Mouse (Mus musculus) left cerebral cortex, adult 8-10 months (tissue): Measurements from ENCODE around the gene Baz1b. TPM values are rescaled to one million over a fixed set of nuclear protein-coding genes. Genes with fewer than 3 reads are reported as not detected.
A peak's percentile ranks its signal among the peaks of the same experiment; 100 is the strongest.
"Not testable (repeated sequence)": the region's sequence is repeated elsewhere in the genome, so short reads cannot be mapped to it uniquely, and the experiment has no call there.

Source experiments
- DNase-seq, 2 experiments: peaks; one replicate each; pipeline ENCODE4 v3.0.0; 2022; ENCODE audit warnings: low spot score in 2 of 2
- total RNA-seq, 4 experiments: library from RNA; stranded (reverse); gene quantifications; 2 replicates each; pipeline ENCODE4 v1.2.4; 2022

Baz1b gene
- total RNA-seq, 4 experiments from 2014 or later: 69.3 to 77.7 (median 73.6) TPM

DNA sequence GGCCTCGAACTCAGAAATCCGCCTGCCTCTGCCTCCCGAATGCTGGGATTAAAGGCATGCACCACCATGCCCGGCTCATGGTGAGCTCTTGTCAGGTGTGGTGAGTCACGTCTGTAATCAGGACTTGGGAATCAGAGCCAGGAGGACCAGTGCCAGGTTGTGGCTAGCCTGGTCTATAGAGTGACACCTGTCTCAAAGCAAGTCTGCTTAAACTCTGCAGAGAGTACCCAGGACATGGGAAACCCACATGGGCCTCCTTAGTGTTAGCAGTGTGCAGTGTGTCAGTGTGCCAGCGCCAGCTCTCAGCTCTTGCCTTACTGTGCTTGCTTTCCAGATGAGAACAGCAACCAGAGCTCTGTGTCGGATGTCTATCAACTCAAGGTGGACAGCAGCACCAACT, 7.4 kb upstream of the Baz1b start:
- DNase-seq: no peak

DNA sequence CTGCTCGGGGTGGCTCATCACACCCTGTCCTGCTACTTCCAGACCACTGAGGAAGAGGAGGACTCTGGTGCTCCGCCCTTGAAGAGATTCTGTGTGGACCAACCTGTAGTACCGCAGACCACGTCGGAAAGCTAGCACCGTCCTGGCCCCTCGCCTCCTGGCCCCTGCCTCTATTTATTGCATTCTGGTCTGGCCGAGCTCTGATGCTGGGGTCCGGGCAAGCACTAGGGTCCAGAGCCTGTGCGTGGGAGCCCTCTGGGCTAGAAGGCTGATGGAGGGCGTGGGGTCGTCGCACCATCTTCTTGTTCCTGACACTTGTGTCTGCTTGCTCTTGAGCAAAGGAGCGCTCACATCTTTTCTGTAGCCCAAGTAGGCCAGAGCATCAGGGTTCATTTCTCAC, 6.3 kb upstream of the Baz1b start:
- no peak for DNase-seq

DNA sequence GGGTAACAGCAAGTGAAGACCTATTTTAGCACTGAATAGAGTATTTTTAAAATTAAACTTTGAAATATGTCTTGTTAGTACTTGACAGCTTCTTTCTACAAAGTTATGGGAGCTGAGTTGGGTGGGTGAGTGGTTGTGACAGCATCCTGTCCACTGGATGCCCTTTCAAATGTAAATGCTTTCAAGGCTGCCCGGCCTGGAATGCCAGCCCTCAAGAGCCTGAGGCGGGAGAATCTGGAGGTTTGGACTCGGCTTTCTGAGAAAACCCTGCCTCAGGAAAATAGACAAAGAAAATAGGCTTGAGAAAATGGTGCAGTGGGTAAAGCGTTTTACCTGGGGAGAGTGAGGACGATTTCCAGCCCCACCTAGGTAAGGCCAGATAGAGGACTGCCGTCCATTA, 5.3 kb upstream of the Baz1b start:
- no peak for DNase-seq

DNA sequence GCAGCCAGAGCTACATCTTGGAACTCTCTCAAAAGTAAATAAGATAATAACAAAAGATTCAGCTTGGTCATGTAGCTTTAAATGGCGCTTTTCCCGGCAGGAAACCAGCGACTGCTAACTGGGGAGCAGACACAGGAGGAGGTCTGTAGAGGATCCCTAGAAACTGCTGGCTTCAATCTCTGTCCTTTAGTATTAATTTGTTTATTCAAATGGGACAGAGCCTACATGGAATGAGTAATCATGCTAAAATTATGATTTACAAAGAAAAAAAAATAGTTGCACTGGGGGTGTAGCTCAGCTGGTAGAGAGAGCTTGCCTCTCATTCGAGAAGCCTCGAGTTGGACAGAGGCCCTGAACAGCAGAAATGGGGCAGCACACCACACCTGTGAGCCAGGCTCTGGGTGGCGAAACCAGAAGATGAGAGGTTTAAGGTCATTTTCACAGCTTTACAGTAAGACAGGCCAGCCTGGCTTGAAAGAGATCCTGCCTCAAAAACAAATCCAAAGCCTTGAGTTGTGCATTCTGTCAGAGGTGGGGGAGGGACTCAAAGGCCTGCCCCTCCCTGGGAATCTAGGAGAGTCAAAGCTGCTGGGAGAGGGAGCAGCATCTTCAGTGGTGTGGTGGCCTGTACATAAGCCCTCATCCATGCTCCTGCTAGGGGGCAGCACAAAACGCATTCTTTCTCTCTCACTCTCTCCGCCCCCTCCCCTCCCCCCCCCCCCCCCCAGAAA, 3.8 kb upstream of the Baz1b start:
- DNase-seq: peak in 1 of 2 experiments; percentile 65

DNA sequence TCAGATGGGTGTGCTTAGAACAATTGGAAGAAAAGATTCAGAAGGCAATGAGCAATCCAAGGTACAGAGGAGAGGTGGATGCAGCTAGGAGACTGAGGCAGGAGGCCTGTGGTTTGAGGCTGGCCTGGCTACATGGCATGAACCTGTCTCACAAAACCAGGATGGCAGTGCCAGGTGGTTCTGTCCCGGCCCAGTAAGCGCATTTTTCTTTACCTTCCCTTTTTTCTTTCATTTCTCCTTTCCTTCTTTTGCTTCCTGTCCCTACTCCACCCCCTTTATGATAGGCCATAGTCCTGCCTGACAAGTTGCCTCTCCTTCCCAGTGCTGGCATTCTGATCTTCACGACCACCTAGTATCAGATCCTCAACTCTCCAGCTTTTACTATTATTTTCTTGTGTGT, 2.0 kb upstream of the Baz1b start:
- no peak for DNase-seq

DNA sequence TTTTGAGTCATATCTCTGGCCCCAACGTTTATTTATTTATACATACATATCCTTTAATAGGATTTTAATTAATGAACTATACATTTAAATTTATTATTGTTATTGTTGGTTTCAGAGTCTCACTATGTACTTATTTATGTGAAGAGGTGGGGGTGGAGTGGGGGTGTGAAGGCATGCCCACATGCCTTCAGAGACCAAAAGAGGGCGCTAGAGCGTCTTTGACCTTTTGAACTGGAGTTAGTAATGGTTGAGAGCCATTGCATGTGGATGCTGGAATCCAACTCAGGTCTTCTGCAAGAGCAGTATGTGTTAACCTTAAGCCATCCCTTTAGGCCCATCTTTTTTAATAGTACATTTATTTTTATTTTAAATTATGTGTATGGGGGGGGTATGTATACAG, 1.5 kb upstream of the Baz1b start:
- no peak for DNase-seq

DNA sequence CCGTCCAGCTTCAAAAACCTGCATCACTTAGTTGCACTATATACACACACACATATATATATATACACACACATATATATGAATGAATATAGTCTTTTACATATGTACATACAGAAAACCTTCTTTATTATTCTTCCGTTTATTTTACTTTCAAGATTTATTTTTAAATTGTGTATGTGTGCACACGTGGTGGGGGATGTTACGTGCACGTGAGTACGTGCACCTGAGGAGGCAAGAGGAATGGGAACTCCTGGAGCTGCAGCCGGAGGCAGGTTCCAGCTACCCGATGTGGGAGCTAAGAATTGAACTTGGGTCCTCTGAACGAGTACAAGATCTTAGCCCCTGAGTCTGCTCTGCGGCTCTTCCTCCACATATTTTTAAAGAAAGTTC, 838 bp upstream of the Baz1b start:
- no peak for DNase-seq

DNA sequence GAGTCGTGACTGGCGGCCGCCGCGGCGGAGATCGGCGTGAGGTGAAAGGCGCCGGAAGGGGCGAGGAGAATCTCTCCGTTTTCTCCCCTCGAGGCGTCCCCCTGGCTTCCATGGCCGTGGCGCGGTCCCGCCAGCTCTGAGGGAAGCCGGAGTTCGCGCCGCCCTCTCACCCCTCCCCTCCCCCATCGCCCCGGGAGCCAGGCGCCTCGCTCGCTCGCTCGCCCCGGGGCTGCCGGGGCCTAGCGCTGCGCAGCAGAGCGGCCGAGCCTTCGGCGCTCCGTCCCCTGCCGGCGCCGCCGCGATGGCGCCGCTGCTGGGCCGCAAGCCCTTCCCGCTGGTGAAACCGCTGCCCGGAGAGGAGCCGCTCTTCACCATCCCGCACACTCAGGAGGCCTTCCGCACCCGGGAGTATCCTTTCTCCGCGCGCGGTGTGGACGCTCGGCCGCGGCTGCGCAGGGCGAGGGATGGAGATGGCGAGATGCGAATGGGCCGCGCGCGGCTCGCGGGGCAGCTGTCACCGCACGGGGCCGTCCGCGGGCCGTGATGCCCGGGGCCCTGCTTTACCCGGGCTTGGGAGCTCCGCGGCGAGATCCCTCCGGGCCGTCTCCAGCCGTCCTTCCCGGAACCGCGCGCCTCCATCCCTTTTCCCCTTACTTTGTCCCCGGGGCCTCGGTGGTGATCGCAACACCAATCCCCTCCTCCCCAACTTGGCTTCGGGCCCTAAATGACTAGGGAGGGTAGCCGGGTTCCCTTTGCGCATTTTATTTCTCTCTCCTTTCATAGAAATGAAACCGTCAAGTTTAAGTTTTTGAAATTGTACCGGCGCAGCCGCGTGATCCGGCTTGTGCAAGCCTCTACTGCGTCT, 517 bp downstream of the Baz1b start:
- DNase-seq: no peak

DNA sequence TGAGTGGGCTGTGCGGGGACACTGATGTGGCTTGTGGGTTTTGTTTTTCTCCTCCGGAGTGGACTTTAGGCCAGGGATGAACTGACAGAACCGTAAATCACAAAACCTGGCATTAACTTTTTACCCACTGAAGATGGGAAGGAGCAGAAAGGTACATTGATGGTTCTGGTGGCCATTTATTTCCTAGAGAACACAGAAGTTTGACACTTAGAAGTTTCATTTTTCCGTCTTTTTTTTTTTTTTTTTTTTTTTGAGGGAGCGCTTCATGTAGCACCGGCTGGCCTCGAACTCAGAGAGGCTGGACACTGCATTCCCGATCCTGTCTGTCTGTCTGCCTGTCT, 1.1 kb downstream of the Baz1b start:
- no peak for DNase-seq

DNA sequence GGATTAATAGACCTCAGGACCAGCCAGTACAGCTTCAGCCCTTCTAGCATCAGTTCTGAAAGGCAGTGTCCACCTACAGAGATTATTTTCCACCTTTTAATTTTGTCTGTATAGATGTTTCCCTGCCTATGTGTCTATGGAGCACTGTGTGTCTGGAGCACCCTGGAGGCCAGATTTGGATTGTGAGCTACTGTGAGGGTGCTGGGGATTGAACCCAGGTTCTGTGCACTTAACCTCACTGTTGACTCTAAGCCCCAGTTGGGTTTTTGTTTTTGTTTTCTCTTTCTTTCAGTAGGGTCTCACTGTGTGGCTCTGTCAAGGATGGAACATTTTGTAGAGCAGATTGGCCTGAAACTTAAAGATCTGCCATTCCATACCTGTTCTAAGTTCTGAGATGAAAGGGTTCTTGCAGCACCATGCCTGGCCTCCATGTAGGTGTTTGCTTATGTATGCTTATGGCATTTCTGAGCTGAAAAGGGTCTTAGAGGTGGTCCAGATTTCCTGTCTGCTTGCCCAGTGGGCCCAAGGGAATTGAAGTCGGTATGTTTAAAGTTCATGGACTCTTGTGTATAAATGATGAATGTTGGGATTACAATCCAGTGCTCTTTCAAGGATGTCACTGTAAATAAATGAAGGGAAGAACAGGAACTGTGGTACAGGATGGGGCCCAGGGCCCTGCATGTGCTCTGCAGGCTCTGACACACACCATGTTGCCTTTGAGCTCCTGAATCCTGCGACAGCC, 2.4 kb downstream of the Baz1b start:
- DNase-seq: no peak

DNA sequence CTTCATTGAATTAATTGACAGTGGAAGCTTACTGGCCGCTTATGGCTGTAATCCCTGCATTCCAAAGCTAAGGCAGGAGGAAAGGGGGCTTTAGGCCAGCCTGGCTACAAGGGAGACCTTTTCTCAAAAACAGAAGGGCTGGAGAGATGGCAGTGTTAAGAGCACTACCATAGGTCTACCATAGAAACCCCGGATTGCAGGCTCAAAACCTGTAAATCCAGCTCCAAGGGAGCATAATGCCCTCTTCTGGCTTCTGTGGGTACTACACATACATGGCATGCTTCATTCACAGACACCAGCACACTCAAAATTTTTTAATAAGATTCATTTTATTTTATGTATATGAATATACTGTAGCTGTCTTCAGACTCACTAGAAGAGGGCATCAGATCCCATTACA, 4.6 kb downstream of the Baz1b start:
- DNase-seq: no peak

DNA sequence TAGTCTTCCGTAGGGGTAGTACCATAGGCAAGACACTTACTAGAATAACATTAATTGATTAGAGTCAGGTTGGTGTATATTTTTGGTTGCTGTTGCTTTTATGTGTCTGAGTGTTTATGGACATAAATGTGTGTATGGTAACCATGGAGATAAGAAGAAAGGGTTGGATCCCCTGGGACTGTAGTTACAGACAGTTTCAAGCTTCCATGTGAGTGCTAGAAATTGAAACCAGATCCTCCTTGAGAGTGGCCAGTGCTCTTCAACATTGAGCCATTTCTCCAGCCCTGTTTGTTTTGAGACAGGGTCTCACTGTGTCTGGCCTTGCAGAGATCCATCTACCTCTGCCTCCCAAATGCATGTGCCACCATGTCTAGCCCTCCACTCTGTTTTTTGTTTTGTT, 5.4 kb downstream of the Baz1b start:
- no peak for DNase-seq

DNA sequence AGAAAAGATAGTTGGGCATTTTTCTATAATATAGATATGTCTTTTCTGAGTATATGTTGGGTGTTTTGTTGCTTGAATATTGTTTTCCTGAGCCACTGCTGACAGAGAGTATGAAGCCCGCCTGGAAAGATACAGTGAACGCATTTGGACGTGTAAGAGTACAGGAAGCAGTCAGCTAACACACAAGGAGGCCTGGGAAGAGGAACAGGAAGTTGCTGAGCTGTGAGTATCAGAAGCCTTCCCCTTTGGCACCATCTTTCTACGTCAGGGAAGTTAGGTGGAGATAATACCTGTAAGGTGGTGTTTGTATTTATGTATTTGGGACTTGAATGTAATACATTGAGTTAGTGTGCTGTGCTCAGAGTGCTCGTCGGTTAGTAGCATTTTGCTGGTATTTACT, 9.3 kb downstream of the Baz1b start:
- DNase-seq: no peak

DNA sequence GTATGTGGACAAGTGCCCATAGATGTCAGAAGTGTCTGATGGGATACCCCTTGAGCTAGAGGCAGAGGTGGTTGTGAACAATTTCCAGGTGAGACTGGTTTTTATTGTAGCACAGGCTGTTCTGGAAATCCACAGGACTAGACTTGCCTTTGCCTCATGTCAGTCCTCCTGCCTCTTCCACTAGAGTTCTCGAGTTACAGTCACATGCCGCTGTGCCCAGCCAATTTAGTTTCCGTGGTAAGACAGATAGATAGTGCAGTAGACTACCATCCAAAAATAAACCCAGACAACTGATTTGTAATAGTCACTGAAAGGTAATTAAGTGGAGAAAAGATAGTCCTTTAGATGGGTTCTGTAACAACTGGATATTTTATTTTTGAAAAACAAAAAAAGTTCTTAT, 15.7 kb downstream of the Baz1b start:
- DNase-seq: no peak

DNA sequence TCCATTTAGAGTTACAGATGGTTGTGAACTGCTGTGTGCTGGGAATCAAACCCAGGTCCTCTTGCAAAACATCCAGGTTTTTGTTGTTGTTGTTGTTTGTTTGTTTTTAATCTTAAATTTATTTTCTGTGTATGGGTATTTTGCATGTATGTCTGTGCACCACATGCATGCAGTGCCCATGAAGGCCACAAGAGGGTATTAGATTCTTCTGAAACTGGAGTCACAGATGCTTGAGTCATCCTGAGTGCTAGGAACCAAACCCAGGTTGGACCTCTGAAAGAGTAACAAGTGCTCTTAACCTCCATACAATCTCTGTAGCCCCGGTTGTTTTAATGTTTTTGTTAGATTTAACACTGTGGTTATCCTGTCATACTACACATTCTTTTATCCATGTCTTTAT, 21.1 kb downstream of the Baz1b start:
- DNase-seq: no peak

DNA sequence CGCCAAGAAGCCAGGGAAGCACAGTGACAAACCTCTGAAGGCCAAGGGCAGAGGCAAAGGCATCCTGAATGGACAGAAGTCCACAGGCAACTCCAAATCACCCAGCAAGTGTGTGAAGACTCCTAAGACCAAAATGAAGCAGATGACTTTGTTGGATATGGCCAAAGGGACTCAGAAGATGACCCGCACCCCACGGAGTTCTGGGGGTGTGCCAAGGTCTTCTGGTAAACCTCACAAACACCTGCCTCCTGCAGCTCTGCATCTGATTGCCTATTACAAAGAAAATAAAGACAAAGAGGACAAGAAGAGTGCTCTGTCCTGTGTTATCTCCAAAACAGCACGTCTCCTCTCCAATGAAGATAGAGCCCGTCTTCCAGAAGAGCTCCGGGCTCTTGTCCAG, 29.8 kb downstream of the Baz1b start:
- no peak for DNase-seq

DNA sequence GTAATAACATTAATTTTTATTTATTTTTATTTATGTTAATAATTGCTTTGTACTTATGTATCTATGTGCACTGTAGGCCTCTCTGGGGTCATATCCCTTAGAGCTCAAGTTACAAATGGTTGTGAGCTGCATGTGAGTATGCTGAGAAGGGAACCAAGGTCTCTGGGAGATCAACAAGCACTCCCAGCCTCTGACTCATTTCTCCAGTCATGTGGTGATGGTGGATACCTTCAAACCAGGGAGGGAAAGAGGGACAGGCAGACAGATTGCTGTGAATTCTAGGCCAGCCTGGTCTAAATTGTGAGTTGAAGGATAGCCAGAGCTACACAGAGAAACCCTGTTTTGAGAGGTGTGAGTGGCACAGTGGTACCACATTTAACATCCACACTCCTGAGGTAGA, 33.9 kb downstream of the Baz1b start:
- DNase-seq: no peak

DNA sequence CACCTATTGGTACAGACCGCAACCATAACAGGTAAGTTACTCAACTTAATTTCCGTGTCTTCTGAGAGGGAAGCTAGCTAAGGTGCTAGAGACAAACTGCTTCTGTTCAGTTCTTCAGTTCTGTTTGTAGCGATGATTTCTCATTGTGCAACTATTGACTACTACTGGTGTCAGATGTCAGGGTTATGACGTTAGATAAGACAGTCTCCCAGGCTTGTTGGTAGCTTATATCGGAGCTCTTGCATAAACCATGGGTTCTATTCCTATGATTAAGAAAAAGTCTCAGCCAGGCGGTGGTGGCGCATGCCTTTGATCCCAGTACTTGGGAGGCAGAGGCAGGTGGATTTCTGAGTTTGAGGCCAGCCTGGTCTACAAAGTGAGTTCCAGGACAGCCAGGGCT, 35.0 kb downstream of the Baz1b start:
- DNase-seq: no peak

DNA sequence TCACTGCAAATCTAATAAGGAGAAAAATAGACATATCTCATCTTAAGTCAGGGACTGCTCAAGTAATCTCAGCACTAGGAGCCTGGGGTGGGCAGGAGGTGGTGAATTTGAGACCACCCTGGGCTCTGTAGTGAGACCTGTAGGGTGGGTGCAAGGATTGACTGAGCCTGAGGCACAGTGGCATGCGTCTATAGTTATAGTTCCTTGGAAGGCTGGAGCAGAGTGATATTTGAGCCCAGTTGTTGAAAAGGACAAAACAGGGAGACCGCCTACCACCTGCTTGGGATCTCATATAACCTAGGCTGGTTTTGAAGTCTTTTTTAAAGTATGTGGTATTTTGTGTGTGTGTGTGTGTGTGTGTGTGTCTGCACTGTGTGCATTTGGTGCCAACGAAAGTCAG, 37.1 kb downstream of the Baz1b start:
- no peak for DNase-seq

DNA sequence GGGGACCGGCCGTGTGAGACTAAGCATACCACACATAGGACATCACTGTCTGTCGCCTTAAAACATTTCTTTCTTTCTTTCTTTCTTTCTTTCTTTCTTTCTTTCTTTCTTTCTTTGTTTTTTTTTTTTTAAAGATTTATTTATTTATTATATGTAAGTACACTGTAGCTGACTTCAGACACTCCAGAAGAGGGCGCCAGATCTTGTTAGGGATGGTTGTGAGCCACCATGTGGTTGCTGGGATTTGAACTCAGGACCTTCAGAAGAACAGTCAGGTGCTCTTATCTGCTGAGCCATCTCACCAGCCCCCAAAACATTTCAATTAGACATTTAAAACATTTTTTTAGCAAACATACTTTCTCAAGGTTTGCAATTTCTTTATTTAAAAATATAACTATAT, 38.8 kb downstream of the Baz1b start:
- DNase-seq: not testable (repeated sequence)

DNA sequence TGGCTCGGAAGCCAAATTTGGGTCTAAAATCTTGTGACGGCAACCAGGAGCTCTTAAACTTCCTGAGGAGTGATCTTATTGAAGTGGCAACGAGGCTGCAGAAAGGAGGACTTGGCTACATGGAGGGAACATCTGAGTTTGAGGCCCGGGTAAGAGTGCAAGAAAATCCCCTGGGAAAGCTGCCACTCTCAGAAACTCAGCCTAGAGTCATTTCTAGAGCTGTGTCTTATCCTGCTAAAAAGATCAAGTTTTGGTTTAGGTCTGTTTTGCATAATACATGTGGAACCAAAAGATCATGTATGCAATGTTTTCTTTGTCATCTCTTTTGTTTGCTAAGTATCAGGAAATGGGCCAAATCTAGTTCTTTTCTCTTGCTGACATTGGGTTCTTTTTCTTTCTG, 43.1 kb downstream of the Baz1b start:
- DNase-seq: no peak

DNA sequence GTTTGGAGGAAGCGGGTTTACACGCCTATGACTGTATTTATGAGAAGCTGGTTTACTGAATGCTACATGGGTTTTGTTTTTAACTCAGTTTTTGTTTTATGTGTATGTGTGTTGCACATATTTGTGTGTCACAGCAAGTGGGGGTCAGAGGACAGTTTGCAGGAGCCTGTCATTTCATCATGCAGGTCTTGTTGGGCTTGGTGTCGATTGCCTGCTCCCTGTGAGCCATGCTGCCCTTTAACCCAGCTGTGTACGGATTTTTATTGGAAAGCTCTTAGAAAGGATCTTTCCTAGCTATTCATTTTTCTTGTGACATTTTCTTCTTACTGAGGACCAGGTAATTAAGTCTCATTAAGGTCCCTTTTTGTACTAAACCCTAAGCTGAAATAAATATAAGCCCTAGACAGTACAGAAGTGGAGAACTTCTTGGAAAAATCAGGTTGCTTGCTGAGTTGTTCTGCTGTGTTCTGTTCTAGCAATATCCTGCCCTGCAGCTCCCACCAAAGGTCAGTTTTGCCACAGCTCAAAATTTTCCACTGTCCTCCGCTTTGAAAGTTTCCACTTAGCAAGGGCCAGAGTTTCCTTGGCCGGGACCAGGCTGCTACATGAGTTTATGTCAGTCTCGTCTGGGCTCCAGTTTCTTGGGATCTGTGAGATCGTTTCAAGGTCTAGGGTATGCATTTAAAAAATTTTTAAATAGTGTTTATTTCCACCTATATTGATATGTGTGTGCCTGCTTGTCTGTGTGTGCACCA, 46.3 kb downstream of the Baz1b start:
- no peak for DNase-seq
